Mouse (Mus musculus) limb, embryonic 14.5 days (tissue): ENCODE results near the gene Psme4. TPM values are rescaled to one million over a fixed set of nuclear protein-coding genes. Genes with fewer than 3 reads are reported as not detected.

Experiments used
- ATAC-seq: fragments of 200-750 bp; cut with Nextera tagmentation; 2 replicates; pipeline ENCODE4 v1.8.0; 2017; ENCODE audit warnings: low read depth, moderate number of reproducible peaks, moderate TSS enrichment; ENCODE audit not compliant: low FRiP score
- DNase-seq: peaks from one replicate; pipeline ENCODE4 v3.0.0-alpha.2; 2015; ENCODE audit warnings: low spot score
- H3K27ac ChIP-seq: fragments of 300-500 bp; sonication (generic); replicated peaks from 2 replicates; pipeline ENCODE4 v1.5.1; 2014; ENCODE audit warnings: low read depth, mild to moderate bottlenecking, low read length, moderate library complexity, mixed read lengths
- H3K27me3 ChIP-seq: fragments of 300-500 bp; sonication (generic); 2 replicates; pipeline ENCODE4 v1.6.1; 2014; ENCODE audit warnings: low read length, mixed read lengths; ENCODE audit not compliant: control insufficient read depth, insufficient read depth
- H3K36me3 ChIP-seq: fragments of 300-500 bp; sonication (generic); 2 replicates; pipeline ENCODE4 v1.6.1; 2014; ENCODE audit warnings: mild to moderate bottlenecking, low read length, moderate library complexity, mixed read lengths; ENCODE audit not compliant: control insufficient read depth, insufficient read depth
- H3K4me1 ChIP-seq: fragments of 300-500 bp; sonication (generic); 2 replicates; pipeline ENCODE4 v1.6.1; 2014; ENCODE audit warnings: antibody characterized with exemption, low read length, mixed read lengths; ENCODE audit not compliant: control insufficient read depth, insufficient read depth
- H3K4me2 ChIP-seq: fragments of 300-500 bp; sonication (generic); replicated peaks from 2 replicates; pipeline ENCODE4 v1.6.1; 2014; ENCODE audit warnings: low read depth, mild to moderate bottlenecking, low read length, moderate library complexity; ENCODE audit not compliant: severe bottlenecking
- H3K4me3 ChIP-seq: fragments of 300-500 bp; sonication (generic); replicated peaks from 2 replicates; pipeline ENCODE4 v1.5.1; 2014; ENCODE audit warnings: low read length
- H3K9ac ChIP-seq: fragments of 300-500 bp; sonication (generic); 2 replicates; pipeline ENCODE4 v1.6.1; 2014; ENCODE audit warnings: mild to moderate bottlenecking, low read depth, low read length, moderate library complexity; ENCODE audit not compliant: severe bottlenecking
- H3K9me3 ChIP-seq: fragments of 300-500 bp; sonication (generic); 2 replicates; pipeline ENCODE4 v1.6.1; 2016; ENCODE audit warnings: low read length; ENCODE audit not compliant: control insufficient read depth
- POLR2A ChIP-seq: fragments of 200-500 bp; IDR thresholded peaks from 2 replicates; pipeline ENCODE4 v1.8.0; 2012; ENCODE audit warnings: inconsistent platforms, mild to moderate bottlenecking, moderate library complexity, borderline replicate concordance; ENCODE audit not compliant: insufficient read depth, insufficient read length; ENCODE audit errors: extremely low read depth
- WGBS: fragments of 180-500 bp; shearing (Covaris S2); extraction: QIAGEN DNeasy Blood & Tissue Kit; methylation state at CpG from one replicate; pipeline ENCODE4 v1.1.7; 2014; 5-methylcytosine and 5-hydroxymethylcytosine counted together
- polyA plus RNA-seq, 2 experiments: library from polyadenylated mRNA; depleted of rRNA in 1 of 2; stranded (reverse) in 1 of 2; unstranded in 1 of 2; fragments of >200 nt; fragmentation: Nextera tagmentation in 1 of 2; extraction: Ambion mirVana in 1 of 2; gene quantifications; 2 replicates each; pipeline versions ENCODE4 v1.2.1 to v1.2.3; 2012 to 2014

The Psme4 gene
- polyA plus RNA-seq, 2 experiments: 28.6 to 46.1 TPM

DNA sequence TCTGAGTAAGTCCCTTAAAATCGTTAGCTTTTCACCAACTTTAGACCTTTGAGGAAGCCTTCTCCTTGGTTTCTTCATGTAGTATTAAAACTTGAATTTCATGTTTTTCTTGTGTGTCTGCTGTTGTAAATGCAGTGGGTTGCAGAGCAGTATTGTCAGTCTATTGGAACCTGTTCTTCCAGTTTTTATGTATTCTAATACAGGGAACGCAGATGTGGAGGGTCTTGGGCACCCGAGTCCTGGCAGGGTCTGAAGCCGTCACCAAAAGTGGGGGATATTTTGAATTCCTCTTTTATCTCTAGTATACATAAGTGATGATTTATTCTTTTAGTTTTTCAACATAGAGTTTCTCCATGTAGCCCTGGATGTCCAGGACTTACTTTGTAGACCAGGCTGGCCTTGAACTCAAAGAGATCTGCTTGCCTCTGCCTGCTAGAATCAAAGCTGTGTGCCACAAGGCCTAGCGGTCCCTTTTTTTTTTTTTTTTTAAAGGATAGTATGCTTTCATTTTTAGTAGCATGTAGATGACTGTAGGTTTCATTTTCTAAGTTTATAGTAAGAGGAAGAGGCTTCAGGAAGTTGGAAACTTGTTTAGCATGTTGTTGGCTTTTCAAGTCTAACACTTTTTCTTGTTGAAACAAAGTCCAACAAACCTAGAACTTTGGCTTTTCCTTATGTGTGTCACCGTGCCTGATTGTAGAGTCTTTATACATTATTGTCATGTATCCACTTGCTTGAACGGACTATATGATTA lies 14.9 kb downstream of the Psme4 start:
- 90% methylated on average over 7 of the region's 7 CpGs for WGBS
- no peak for TF ChIP-seq POLR2A
- no peak overlapping the region for H3K4me2 ChIP-seq
- H3K9ac ChIP-seq: no peak overlapping the region
- H3K4me1 ChIP-seq: no peaks in the 10 kb centered on the region
- H3K4me3 ChIP-seq: no peak overlapping the region
- H3K27ac ChIP-seq: no peak overlapping the region
- DNase-seq (no peak), ATAC-seq (no peak)
- no peaks in the 10 kb centered on the region for H3K27me3 ChIP-seq
- H3K9me3 ChIP-seq: no peaks in the 10 kb centered on the region
- no peaks in the 10 kb centered on the region for H3K36me3 ChIP-seq

DNA sequence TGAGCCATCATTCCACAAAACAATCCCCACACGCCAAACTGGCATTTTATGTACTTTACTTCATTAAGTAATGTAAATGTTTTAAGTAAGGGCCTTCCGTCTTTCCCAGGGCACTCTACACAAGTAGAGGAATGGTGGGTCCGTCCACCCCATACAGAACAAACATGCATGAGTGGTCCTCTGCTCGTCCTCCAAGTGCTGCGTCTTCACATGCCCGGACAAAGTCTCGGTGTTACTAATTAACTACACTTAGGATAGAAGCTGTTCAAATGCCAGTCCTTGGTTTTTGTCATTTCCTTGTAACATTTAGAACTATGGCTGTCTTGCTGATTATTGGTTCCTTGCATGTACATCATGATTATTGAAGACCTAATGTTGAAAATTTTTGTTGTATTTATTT lies 21.2 kb downstream of the Psme4 start:
- H3K4me3 ChIP-seq: no peak overlapping the region
- DNase-seq (no peak), ATAC-seq (no peak)
- H3K27ac ChIP-seq: no peak overlapping the region
- H3K9me3 ChIP-seq: no peaks in the 10 kb centered on the region
- H3K4me2 ChIP-seq: no peak overlapping the region
- H3K4me1 ChIP-seq: no peaks in the 10 kb centered on the region
- H3K36me3 ChIP-seq: peaks cover 23% of the 10 kb centered on the region
- 91% methylated on average over 7 of the region's 7 CpGs for WGBS
- no peak for TF ChIP-seq POLR2A
- no peak overlapping the region for H3K9ac ChIP-seq
- H3K27me3 ChIP-seq: no peaks in the 10 kb centered on the region

DNA sequence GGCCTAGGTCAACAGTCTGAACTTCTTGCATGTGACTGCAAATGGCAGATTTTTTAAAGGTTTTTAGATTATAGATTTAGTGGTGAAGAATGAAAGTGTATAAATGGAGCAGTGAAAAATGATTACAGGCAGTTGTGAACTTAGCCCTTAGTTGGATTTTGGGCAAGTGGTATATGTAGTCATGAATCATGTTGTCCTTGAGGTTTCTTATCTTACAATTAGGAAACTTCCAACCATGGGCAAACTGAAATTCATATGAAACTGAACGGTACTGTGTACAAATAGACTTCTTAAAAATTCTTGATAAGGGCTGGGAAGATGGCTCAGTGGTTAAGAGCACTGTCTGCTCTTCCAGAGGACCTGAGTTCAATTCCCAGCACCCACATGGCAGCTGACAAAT lies 22.2 kb downstream of the Psme4 start:
- peaks cover 28% of the 10 kb centered on the region for H3K36me3 ChIP-seq
- no peak overlapping the region for H3K27ac ChIP-seq
- no peak overlapping the region for H3K9ac ChIP-seq
- H3K4me3 ChIP-seq: no peak overlapping the region
- ATAC-seq (no peak), DNase-seq (no peak)
- no peaks in the 10 kb centered on the region for H3K4me1 ChIP-seq
- no peaks in the 10 kb centered on the region for H3K27me3 ChIP-seq
- TF ChIP-seq POLR2A: no peak
- H3K9me3 ChIP-seq: no peaks in the 10 kb centered on the region
- 93% methylated on average over 1 of the region's 1 CpGs for WGBS
- no peak overlapping the region for H3K4me2 ChIP-seq

DNA sequence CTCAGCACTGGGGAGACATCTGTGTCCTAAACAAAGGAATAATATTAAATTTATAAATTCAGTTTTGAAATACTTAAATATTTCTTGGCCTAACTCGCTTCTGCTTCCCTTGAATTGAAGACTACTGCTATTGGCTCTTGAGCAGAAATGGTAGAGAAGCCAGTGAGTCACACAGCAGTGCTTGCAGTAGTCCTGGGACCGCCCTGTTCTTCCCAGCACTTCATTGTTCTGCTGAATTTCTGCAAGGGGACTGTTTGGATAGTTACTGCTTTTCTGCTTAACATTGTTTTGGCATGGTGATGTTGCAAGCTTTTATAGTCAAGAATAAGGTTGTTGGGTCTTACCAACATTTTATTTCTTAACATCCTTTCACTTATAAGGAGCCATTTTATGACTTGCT lies 25.7 kb downstream of the Psme4 start:
- no peak overlapping the region for H3K4me2 ChIP-seq
- H3K27ac ChIP-seq: no peak overlapping the region
- no peaks in the 10 kb centered on the region for H3K4me1 ChIP-seq
- no peak for DNase-seq
- no peaks in the 10 kb centered on the region for H3K27me3 ChIP-seq
- peaks cover 31% of the 10 kb centered on the region for H3K36me3 ChIP-seq
- H3K9me3 ChIP-seq: no peaks in the 10 kb centered on the region
- H3K4me3 ChIP-seq: no peak overlapping the region
- no peak for TF ChIP-seq POLR2A
- WGBS: 95% methylated on average over 2 of the region's 2 CpGs
- no peak for ATAC-seq
- H3K9ac ChIP-seq: no peak overlapping the region

DNA sequence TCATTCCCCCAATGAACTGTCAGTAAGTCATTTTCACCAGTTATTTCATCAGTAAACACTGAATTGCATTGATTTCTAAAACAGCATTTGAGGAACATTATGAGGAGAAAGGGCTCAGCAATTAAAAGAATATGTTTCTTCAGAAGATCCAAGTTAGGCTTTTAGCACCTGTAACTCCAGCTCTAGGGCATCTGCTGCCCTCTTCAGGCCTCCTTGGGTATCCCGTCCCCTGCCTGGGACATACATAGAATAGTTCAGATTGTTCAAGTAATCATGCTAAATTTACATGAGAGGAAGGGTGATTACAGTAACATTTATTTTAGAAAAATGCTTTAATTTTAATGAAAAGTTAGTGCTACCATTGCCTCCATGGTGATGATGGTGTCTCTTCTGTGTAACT lies 28.0 kb downstream of the Psme4 start:
- 65% methylated on average over 1 of the region's 1 CpGs for WGBS

More for the DNA sequence above, 28.0 kb downstream of the Psme4 start:
- H3K9me3 ChIP-seq: no peaks in the 10 kb centered on the region
- TF ChIP-seq POLR2A: no peak
- H3K27me3 ChIP-seq: no peaks in the 10 kb centered on the region
- peaks cover 15% of the 10 kb centered on the region for H3K36me3 ChIP-seq
- DNase-seq: peak; percentile 9
- H3K27ac ChIP-seq: no peak overlapping the region
- no peaks in the 10 kb centered on the region for H3K4me1 ChIP-seq
- H3K4me3 ChIP-seq: no peak overlapping the region
- no peak for ATAC-seq
- no peak overlapping the region for H3K9ac ChIP-seq
- H3K4me2 ChIP-seq: no peak overlapping the region
